Mouse (Mus musculus): ENCODE measurements around the gene Lat.

Lat gene

DNA sequence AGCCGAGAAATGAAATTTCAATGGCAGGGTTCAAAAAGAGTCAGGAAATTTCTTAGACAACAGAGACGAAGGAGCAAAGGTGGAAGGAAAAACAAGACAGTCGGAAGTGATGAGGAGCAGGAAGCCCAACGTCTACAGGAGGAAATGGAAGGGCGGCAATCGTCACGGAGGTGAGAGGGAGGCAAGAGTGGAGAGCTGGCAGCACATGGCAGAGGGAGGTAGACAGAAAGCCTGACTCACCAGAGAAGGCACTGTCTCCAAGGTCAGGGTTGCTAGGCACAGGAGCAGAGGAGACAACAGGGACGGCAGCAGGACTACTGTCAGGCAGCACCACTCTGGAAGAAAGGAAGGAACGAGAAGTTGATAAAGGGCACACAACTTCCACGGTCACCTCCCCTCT lies 1.7 kb downstream of the Lat start:
- DNase-seq (ENCODE audit: low read depth, low spot score) = no peak

DNA sequence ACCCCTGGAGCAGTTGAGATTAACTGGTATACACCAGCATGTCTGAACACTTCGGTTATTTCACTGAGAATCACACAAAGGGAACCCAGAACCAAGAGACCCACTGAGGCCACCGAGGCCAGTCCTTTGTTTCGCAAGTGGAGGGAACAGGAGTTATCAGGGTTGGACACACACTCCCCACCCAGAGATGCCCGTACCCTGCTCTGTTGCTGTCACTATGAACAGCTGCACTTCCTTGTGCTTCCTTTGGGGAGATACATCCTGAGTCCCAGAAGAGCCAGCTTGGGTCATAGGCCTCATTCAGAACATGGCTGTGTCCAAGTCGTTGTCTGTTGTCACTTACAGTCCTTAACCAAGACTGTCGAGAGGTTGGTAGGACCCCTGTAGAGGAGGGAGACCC lies 6.3 kb downstream of the Lat start:
- no peak for DNase-seq (ENCODE audit: low read depth, low spot score)

DNA sequence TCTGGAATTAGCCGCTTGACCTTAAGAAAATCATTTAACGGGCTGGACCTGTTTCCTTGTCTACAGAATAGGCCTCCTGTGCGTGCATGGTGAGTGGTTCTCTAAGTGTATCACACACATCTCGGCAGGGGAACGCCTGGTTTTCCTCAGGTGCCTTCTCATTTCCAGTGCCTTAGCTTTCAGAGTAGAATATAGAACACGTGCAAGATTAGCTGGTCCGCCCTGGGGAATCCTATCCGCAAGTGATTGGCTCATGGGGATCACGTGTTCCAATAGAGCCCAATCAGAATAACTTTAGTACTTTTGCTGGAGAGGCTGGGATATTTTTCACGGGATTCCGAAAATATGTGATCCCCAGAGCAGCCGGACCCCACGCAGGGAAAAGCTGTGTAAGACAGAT lies 10.3 kb downstream of the Lat start:
- DNase-seq (ENCODE audit: low read depth, low spot score) = peak; percentile 57

DNA sequence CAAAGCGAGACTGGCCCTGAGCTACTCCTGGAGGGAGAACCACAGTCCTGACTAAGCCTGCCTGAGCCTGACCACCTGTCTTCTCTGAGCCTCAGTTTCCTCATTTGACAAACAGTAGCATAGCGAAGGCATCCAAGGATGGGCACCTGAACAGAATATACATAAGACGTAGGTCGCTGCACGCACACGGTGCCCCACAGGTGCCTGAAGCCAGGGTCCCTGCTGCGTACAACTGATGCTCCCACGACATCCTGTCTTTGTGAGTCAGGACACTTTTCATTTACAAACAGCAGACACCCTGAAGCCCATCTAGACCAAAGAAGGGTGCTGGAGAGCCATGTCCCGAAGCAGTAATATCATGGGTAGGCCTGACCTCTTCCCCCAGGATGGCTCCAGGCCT lies 11.0 kb downstream of the Lat start:
- no peak for DNase-seq (ENCODE audit: low read depth, low spot score)

DNA sequence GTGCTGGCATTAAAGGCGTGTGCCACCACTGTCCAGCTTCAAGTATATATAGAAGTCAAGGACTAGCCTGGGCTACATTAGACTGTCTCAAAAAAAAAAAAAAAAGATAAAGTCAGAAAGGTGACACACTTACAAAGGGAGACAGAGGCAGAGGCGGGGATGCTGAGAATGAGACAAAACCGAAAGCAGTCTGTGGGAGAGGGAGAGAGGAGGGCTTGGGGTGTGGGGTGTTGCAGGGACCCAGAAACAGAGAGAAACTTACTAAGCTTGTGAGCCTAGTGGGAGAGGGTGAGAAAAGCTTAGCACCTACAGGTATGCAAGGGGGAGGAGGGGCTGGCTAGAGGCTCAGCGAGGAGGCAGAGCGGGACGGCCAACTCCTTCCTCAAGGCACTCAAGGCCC lies 11.5 kb downstream of the Lat start:
- DNase-seq (ENCODE audit: low read depth, low spot score) = no peak

DNA sequence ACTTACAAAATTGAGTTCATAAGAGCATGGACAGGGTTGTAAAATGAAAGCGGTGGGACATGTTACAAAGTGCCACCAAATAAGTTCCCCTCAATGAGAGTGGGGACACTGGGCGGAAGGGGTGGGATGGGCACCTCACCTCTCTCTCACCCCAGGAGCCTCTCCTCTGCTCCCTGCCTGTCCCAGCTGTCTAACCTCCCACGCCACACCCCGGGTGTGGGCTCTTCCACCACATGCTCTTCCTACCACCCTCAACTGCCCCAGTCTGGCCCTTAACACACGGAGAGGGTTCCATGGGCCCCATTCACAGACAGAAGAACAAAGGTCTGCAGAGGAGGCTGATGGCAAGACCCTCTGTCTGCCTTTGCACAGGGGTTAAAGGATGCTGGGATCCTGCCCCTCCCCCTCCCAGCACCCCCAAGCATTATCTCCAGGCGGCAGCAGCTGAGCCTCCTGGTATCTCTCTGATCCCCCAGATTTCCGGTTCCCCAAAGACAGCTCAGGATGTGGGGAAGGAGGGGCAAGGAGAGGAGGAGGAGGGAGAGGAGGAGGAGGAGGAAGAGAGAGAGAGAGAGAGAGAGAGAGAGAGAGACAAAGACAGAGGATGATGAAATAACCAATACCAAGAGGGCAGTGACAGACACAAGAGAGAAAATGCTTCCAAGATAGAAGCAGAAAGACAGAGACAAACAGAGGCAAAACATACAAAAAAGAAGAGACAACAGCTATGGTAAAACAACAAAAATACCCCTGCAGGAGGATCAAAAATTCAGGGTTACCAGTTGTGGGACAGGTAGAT lies 12.4 kb downstream of the Lat start:
- peak; percentile 33 for DNase-seq (ENCODE audit: low read depth, low spot score)

DNA sequence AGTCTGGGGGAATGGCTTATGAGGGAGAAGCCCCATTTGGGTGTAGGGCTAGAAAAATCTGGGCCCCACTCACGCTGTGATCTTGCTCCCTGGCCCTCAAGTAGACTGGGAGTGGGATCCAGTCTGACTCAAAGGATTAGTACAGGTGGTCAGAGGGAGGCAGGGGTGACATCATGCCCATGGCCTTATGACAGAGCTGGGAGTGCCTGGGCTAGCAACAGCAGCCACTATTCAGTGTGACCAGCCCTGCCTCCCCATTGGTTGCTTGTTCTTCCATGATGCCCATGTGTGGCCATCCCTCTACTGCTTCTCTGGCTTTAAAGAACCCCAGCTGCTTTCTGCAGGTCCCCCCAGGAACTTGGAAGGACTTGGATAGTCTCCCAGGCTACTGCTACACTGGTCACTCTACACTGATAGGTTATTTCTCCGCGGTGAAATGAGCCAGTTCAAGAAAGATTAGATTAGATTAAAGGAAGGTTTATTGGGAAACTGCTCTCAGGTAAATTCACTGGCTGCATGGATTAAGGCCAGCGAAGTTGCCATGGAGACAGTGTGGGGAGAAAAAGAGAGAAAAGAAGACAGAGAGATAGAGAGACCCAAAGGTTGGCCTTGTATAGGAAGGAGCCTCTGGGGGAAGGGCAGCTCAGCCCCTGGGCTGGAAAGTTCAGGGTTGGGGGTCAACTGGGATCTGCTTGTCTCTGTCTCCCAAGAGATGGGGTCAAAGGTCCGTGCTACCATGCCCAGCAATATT lies 13.3 kb downstream of the Lat start:
- DNase-seq (ENCODE audit: low read depth, low spot score) = no peak

DNA sequence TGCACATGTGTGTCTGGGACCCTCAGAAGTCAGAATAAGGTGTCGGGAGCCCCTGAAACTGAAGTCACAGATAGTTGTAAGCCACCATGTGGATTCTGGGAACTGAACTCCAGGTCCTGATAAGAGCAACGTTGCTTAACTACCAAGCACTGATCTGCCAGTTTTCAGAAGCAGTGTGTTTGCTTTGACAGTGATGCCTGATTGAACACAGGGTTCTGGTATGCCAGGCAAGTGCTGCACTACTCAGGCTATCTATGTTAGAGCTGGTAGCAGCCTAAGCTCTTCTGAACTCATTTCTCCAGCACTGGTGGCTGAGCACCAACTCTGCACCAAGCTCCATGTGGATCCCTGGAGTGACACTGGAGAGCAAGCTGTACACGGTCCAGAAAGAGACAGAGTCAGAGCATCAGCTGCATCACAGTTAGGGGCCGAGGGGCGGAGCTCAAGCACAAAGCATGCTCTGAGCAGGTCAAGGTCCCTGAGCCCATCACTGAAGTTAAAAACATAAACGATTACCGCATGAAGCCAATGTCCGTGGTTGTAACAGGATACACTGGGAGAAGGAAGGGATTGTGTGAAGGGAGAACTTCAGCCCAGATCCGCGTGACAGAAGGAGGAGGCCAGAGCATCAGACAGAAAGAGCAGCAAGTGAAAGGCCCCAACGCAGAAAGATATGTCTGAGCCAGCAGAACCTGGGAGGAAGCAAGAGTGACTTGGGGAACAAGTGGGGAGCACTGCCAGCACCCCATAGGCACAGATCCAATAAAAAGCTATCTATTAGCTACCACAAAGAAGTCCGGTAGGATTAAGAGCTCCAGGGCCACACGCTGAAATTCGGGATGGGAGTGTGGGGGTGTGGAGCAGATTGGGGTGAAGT lies 14.4 kb downstream of the Lat start:
- DNase-seq (ENCODE audit: low read depth, low spot score) = peak; percentile 54

DNA sequence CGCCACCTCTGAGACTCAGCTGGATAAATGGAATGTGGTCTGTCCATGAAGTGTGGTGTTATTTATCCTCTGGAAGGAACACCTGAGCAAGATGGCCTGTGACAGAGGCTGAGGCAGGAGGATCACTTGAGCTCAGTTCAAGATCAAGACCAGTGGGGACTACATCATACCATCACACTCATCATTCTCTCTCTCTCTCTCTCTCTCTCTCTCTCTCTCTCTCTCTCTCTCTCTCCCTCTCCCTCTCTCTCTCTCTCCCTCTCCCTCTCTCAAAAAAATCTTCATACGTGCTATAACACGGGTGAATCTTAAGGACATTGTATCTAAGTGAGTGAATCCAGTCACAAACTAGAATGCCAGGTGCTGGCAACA lies 15.4 kb downstream of the Lat start:
- no peak for DNase-seq (ENCODE audit: low read depth, low spot score)

DNA sequence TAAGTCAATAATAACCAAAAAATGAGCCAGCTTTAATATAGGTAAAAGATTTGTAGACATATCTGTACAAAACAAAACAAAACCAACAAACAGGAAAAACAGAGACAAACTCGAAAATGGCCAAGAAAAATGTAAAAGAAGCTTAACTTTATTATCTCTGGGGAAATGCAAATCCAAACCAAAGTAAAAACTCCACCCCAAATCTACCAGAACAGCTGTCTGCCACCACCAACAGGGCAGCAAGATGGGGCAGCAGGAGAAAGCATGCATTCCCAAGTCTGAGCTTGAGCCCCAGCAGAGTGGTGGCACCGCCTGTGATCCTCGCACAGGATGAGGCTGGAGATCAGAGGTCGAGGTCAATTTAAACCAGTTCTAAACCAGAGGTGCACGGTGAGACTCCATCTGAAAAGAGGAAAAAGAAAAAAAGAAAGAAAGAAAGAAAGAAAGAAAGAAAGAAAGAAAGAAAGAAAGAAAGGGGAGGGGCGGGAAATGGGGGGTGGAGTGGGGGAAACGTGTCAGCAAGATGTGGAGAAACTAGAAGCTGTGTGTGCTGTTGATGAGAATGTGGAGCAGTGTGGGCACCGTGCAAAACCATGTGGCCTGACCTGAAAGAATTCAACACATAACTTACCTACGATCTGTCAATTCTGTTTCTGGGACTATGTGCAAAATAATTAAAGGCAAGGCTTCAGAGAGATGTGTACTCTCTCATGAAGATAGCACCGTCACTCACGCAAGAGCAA lies 15.9 kb downstream of the Lat start:
- DNase-seq (ENCODE audit: low read depth, low spot score) = no peak

DNA sequence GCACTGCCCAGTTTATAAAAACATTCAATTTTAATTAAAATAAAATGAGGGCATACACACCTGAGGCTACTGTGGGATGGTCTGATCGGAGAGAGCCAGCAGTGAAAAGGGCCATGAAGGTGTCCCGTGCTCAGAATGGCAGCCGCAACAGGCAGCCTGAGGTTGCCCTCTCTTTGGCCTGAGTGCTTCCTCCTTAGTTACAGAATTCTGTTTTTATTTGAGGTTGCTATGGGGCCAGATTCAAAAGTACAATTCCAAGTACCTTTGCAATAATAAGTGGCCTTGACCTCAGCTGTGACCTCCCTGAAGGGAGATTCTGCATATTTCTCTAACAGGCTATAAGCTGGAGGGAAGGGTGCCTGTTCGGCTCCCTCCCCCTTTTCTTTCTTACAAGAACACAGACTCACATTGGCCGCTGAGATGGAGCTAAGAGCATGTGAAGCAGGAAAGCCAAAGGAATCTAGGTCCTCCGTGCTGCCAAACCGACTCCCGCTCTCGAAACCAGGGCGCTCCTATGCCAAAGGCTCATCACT lies 17.9 kb downstream of the Lat start:
- DNase-seq (ENCODE audit: low read depth, low spot score) = peak; percentile 26

DNA sequence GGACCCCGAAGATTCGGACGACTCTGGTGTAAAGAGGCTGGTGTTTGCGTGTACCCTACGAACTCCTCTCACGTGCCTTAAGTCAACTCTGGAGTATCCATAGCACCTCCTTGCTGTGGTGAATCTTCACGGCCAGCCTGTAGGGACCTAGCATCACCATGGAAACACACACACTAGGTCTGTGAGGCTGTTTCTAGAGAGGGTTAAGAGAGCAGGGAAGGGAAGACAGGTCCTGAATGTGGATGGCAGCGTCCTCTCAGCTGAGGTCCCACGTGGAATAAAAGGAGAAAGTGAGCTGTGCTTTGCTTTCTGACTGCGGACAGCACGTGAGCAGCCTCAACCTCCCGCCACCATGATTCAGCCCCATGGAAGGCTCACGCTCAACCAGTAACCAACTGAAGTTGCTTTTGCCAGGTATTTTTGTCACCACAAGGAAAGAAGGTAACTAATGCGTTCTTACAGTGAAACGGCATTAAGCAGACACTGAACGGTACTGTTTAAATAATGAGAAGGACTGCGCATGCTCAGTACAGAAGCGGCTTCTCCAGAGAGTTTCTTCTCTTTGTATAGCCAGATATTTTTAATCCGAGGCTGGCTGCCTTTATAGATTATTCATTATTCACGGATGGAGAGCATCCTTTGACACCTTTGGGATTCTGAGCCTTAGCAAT lies 18.5 kb downstream of the Lat start:
- peak; percentile 71 for DNase-seq (ENCODE audit: low read depth, low spot score)

DNA sequence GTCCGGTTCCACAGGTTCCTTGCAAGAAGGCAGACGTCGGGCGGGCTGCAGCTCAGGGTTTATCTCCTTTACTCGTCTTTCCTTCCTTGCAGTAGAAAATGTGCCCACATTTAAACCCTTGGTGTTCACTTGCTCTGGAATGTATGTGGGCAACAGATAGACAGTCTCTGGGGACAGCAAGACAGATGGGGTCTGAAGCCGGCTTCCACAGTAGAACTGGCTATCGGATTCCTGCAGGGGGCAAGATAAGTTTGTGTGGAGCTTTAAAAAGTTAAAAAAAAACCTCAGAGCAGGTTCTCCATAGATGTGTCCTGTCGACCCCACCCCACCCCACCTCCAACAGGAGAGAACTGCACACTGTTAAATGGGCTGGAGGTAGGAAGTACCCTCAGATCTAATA lies 21.1 kb downstream of the Lat start:
- peak; percentile 32 for DNase-seq (ENCODE audit: low read depth, low spot score)

DNA sequence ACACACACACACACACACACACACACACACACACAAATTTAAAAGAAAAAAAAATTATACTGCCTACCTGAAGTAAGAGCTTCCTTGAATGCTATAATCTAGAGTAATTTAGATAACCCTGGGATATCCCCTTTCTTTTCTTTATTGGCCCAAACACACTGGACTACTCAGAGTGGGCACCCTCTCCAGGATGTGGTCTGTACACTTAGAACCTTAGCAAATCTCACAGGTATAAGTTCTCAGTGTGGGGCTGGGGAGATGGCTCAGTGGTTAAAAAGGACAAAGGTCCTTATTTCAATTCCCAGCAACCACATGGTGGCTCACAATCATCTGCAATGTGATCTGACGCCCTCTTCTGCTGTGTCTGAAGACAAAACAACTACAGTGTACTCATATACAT lies 22.3 kb downstream of the Lat start:
- no peak for DNase-seq (ENCODE audit: low read depth, low spot score)

DNA sequence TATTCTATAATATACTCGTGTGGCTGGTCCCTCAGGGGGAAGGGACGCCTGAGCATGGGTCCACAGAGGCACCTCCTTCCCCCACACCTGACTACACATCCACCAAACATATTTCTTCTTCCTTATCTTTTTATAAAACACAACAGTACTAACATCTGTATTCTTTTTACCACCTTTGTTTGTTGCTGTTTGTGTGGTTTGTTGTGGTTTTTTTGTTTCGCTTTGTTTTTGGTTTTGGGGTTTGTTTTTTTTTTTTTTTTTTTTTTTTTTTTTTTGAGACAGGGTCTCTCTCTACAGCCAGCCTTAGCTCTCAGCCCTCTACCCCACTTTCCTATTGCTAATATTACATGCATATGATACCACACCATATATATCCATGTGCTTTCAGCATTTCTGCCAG lies 23.4 kb downstream of the Lat start:
- DNase-seq (ENCODE audit: low read depth, low spot score) = no peak

DNA sequence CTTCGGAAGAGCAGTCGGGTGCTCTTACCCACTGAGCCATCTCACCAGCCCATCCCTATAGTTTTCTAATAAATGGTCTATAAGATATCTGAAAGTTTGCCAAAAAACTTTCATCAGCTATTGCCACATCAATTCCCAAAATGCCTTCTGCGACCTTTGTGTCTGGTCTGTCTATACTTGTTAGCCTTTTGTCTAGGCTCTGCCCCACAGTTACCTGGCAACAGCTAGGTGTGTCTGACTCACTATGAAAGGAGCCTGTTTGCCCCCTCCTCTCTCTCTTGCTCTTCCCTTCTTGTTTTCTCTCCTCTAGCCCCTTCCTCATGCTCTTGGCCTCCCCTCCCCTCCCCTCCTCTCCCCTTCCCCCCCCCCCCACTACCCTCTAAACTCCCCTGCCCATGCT lies 23.8 kb downstream of the Lat start:
- DNase-seq (ENCODE audit: low read depth, low spot score) = peak; percentile 61

DNA sequence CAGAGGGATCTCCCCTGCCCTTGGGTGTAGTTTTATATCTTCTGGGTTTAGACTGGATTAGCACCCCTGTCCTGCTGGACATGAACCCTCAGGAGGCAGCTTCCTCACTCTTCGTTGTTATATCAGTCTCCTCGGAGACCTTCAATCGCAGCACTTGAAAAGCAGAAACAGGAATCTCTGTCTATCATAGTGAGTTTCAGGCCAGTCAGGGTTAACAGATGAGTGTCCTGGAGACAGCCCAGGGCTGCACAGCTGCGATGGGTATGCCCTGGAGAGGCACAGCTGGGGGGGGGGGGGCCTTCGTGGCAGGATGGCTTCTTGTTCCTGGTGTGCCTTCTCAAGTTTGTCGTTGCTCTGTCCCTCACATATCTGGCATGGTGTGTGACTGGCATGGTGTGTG lies 28.5 kb downstream of the Lat start:
- no peak for DNase-seq (ENCODE audit: low read depth, low spot score)

DNA sequence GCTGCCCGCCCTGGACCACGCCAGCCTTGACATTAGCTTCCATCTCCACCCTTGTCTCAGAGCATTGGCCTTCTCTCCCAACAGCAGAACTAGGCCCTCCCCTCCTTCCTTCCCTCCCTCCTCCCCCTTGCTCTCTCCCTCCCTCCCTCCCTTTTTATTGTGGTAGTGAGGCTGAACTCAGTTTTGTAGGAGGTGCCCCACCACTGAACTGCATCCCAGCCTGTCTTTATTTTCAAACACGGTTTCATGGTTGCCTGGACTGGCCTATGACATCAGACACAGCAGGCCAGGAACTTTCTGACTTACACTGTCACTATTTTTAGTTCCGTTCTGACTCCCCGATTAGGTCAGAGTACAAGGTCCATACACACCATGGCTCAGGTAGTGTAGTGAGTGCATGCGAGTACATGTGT lies 29.2 kb downstream of the Lat start:
- DNase-seq (ENCODE audit: low read depth, low spot score) = no peak

DNA sequence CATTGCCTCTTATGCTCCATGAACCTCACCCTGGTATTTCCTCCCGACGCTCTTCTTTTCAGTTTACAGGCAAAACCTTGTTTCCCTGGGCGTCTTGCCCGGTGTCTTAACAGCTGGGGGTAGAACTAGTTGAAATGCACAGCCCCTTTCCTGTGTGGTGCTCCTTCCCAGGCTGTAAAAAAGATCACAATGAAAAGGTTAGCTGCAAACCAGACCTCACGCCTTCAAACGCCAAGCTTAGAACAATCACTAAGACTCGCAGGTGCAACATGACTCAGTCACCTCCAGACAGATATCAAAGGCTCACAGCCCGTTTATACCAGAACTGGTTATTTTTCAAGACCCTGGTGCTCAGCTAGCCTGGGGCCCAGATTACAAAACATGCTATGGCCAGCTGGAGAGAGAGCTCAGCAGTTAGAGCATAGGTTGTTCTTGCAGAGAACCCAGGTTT lies 29.8 kb downstream of the Lat start:
- DNase-seq (ENCODE audit: low read depth, low spot score) = no peak

DNA sequence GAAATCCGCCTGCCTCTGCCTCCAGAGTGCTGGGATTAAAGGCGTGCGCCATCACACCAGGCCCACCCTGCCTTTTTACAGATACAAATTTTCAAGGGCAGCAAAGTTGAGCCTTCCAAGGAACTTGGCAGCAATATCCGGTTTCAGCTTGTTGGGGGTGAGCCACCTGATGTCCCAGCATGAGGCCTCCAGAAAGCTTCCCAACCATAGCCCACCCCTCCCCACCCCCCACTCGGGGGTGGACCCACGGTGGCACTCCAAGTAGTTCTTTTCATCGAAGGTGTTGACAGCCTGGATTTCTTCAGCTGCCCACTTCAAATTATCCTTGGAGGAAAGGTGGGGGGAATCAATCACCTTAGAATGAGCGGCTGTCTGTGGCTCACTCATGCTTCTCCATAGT lies 30.5 kb downstream of the Lat start:
- peak; percentile 90 for DNase-seq (ENCODE audit: low read depth, low spot score)

DNA sequence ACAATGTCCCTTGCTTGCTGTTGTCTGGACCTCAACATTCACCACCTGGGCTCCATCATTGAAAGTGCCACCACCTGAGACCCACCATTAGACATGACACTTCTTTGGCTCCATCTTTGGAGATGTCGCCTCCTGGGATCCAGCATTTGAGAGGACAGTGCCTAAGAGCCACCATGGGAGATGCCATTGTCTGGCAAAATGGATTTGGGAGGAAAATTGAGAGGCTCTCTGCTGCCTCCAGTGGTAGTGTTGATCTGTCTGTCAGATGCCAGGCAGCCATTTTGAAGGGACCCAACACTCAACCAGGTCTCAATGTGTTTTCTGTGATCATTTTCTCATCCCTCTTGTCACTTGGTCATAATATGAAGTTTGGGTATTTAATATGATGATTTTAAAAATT lies 33.8 kb downstream of the Lat start:
- peak; percentile 71 for DNase-seq (ENCODE audit: low read depth, low spot score)

Data from ES-CJ7 (cell line).